ENCODE assay signal across 12 mouse cellular contexts in the genomic region with DNA sequence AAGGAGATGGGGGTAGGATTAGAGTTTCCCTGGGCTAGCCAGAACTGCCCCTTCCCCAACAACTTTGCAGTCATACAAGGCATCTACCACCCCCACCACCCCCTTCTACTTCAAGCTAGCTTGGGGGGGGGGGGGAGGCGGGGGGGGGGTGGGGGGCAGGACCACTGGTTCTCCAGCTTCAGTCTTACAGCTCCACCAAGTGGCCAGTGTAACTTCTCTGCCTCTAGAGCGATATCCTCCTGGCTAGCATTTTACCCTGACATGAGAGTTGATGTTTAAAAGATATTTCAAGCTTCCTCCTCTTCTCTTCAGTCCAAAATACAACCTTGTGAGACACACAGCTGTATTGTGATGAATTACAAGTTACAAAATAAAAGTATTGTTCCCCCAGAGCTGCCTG.
DNase-seq lines count a peak whose midpoint lies in the region; ATAC-seq lines count a peak whose summit lies in the region.
"Had no signal": no experiment of that assay in that cellular context is flagged by ENCODE, and none has a peak within 500 bp of the region (broad histone marks: within the 10 kb centered on the region; RNA-seq: fewer than 3 reads in every experiment).

No protein-coding gene starts in this region.

- H3K36me3 ChIP-seq in forebrain, embryonic 13.5 days (ENCODE audit: poor library complexity, severe bottlenecking) = no peaks in the 10 kb centered on the region
- H3K36me3 ChIP-seq: forebrain, embryonic 15.5 days; limb, embryonic 15.5 days had no signal

- ATAC-seq in forebrain, embryonic 13.5 days = no peak
- ATAC-seq: forebrain, embryonic 15.5 days; hindbrain, embryonic 16.5 days had no signal

- no peaks in the 10 kb centered on the region for H3K4me1 ChIP-seq in forebrain, embryonic 13.5 days
- H3K4me1 ChIP-seq: forebrain, embryonic 15.5 days had no signal

- H3K9me3 ChIP-seq in forebrain, embryonic 13.5 days (replicated peaks) = no peaks in the 10 kb centered on the region
- H3K9me3 ChIP-seq: forebrain, embryonic 15.5 days; limb, embryonic 15.5 days had no signal

- H3K27ac ChIP-seq in forebrain, embryonic 13.5 days = no peak overlapping the region
- H3K27ac ChIP-seq: forebrain, embryonic 15.5 days; limb, embryonic 15.5 days had no signal

- H3K27me3 ChIP-seq in forebrain, embryonic 13.5 days = no peaks in the 10 kb centered on the region
- H3K27me3 ChIP-seq: forebrain, embryonic 15.5 days; limb, embryonic 15.5 days had no signal

- DNase-seq in adrenal gland, postnatal 10 days = peak; percentile 56
- DNase-seq in adrenal gland, adult 2 months = no peak
- peak; percentile 21 for DNase-seq in kidney, adult 18-20 months
- DNase-seq in kidney, adult 11 months = no peak
- peak; percentile 59 to 60 for DNase-seq in B cell, adult 2 months
- peak; percentile 55 for DNase-seq in heart, postnatal 4 days
- DNase-seq in testis, postnatal 14 days (ENCODE audit: low spot score) = no peak
- DNase-seq: cerebellum, adult 9-10 months had no signal

- 67% methylated on average over 1 of the region's 2 CpGs for WGBS in forebrain, embryonic 13.5 days

- no peak overlapping the region for H3K4me3 ChIP-seq in forebrain, embryonic 13.5 days
- H3K4me3 ChIP-seq: forebrain, embryonic 15.5 days; limb, embryonic 15.5 days had no signal

- H3K4me2 ChIP-seq in forebrain, embryonic 13.5 days = no peak overlapping the region
- H3K4me2 ChIP-seq: forebrain, embryonic 15.5 days; limb, embryonic 15.5 days had no signal

- no peak overlapping the region for H3K9ac ChIP-seq in forebrain, embryonic 13.5 days
- H3K9ac ChIP-seq: forebrain, embryonic 15.5 days; limb, embryonic 15.5 days had no signal

Comparison
In these comparisons a context has a peak if more than half of its experiments do, and no peak if none do; other contexts are left out.
1. DNase-seq: peak in adrenal gland, postnatal 10 days (single experiment), kidney, adult 18-20 months (single experiment), B cell, adult 2 months (2 of 2) and heart, postnatal 4 days (single experiment); none in adrenal gland, adult 2 months (single experiment), kidney, adult 11 months (single experiment) and testis, postnatal 14 days (single experiment).